Mouse (Mus musculus): ENCODE results near the gene Idua.

Idua gene

GRCm38 (mm10) chr5:108653341-108653740 lies 6.8 kb upstream of the Idua start:
- ATAC-seq (ENCODE audit: insufficient number of reproducible peaks, low FRiP score, low TSS enrichment) = no peak

- no peak for ATAC-seq (ENCODE audit: insufficient number of reproducible peaks, low FRiP score, low TSS enrichment)
Observed at GRCm38 (mm10) chr5:108654444-108654990, 5.6 kb upstream of the Idua start.

GRCm38 (mm10) chr5:108655381-108655780 lies 4.8 kb upstream of the Idua start:
- ATAC-seq (ENCODE audit: insufficient number of reproducible peaks, low FRiP score, low TSS enrichment) = no peak

GRCm38 (mm10) chr5:108655891-108656650 lies 4.1 kb upstream of the Idua start:
- ATAC-seq (ENCODE audit: insufficient number of reproducible peaks, low FRiP score, low TSS enrichment) = no peak

GRCm38 (mm10) chr5:108657406-108657805 lies 2.7 kb upstream of the Idua start:
- no peak for ATAC-seq (ENCODE audit: insufficient number of reproducible peaks, low FRiP score, low TSS enrichment)

- ATAC-seq (ENCODE audit: insufficient number of reproducible peaks, low FRiP score, low TSS enrichment) = no peak
Observed at GRCm38 (mm10) chr5:108658611-108659010, 1.5 kb upstream of the Idua start.

GRCm38 (mm10) chr5:108660632-108661268 lies 619 bp downstream of the Idua start:
- ATAC-seq (ENCODE audit: insufficient number of reproducible peaks, low FRiP score, low TSS enrichment) = peak; percentile 92

- no peak for ATAC-seq (ENCODE audit: insufficient number of reproducible peaks, low FRiP score, low TSS enrichment)
Observed at GRCm38 (mm10) chr5:108662772-108663171, 2.6 kb downstream of the Idua start.

GRCm38 (mm10) chr5:108665066-108665465 lies 4.9 kb downstream of the Idua start:
- ATAC-seq (ENCODE audit: insufficient number of reproducible peaks, low FRiP score, low TSS enrichment) = no peak

- no peak for ATAC-seq (ENCODE audit: insufficient number of reproducible peaks, low FRiP score, low TSS enrichment)
Observed at GRCm38 (mm10) chr5:108667370-108667769, 7.2 kb downstream of the Idua start.

GRCm38 (mm10) chr5:108668387-108668932 lies 8.3 kb downstream of the Idua start:
- ATAC-seq (ENCODE audit: insufficient number of reproducible peaks, low FRiP score, low TSS enrichment) = no peak

GRCm38 (mm10) chr5:108668977-108669936 lies 9.1 kb downstream of the Idua start, which contains the start of gene Dgkq:
Gene Dgkq (minus strand): TSS chr5:108669672.
- peak; percentile 77 for ATAC-seq (ENCODE audit: insufficient number of reproducible peaks, low FRiP score, low TSS enrichment)

- no peak for ATAC-seq (ENCODE audit: insufficient number of reproducible peaks, low FRiP score, low TSS enrichment)
Observed at GRCm38 (mm10) chr5:108669986-108670385, 9.9 kb downstream of the Idua start.

- no peak for ATAC-seq (ENCODE audit: insufficient number of reproducible peaks, low FRiP score, low TSS enrichment)
Observed at GRCm38 (mm10) chr5:108670785-108671184, 10.7 kb downstream of the Idua start.

- no peak for ATAC-seq (ENCODE audit: insufficient number of reproducible peaks, low FRiP score, low TSS enrichment)
Observed at GRCm38 (mm10) chr5:108671757-108672156, 11.6 kb downstream of the Idua start.

- ATAC-seq (ENCODE audit: insufficient number of reproducible peaks, low FRiP score, low TSS enrichment) = no peak
Observed at GRCm38 (mm10) chr5:108674624-108675023, 14.5 kb downstream of the Idua start.

GRCm38 (mm10) chr5:108675251-108675816 lies 15.2 kb downstream of the Idua start, which contains the start of gene Slc26a1:
Gene Slc26a1 (minus strand): TSS chr5:108675569.
- no peak for ATAC-seq (ENCODE audit: insufficient number of reproducible peaks, low FRiP score, low TSS enrichment)

- ATAC-seq (ENCODE audit: insufficient number of reproducible peaks, low FRiP score, low TSS enrichment) = no peak
Observed at GRCm38 (mm10) chr5:108676772-108677498, 16.8 kb downstream of the Idua start.

All from cerebellum, adult (tissue).